Mouse (Mus musculus): Measurements from ENCODE around the gene Cacna2d1. TPM values are rescaled to one million over a fixed set of nuclear protein-coding genes. Genes with fewer than 3 reads are reported as not detected.
A peak's percentile ranks its signal among the peaks of the same experiment; 100 is the strongest.

The Cacna2d1 gene
- polyA plus RNA-seq, 1 experiment, result 25.7 TPM

DNA sequence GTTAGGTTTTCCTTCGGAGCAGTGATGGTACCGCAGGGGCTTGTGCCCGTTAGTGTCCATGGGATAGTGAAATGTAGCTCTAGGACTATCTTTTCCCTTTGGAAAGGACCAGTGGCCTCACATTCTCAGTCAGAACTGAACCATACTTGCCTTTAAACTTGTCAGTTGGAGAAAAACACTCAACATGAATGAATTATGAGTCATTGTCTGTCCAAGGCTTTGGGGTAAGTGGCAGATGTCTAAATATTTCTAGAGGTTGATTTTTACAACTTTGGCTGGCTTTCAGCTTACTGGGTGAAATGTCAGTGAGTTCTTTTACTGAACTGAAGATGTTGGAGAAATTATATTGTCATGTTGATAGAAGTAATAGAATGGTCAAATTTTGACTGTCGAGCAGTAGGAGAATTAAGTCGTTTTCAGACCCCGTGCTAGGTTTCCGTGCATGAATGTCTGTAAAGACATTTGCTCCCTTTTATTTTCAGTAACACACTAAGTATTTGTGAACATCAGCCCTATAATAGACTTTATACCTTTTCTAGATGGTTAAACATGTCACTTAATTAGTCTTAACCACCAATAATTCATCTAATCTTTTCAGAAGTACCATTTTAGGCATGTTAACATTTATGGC is 50.9 kb downstream of the Cacna2d1 start:
- 68% methylated on average over 7 of the region's 7 CpGs for WGBS
- Histone ChIP-seq H3K27ac (ENCODE audit: insufficient read depth, low read length) (no peak overlapping the region), H3K27me3 (ENCODE audit: control insufficient read depth, insufficient read depth, low read length) (no peaks in the 10 kb centered on the region), H3K4me3 (replicated peaks; ENCODE audit: insufficient read depth, low read depth, low read length) (no peak overlapping the region), H3K4me1 (ENCODE audit: control insufficient read depth, insufficient read depth, low read length) (peaks cover 16% of the 10 kb centered on the region)
- DNase-seq, result peak in 1 of 2 experiments; percentile 56
- TF ChIP-seq CTCF (IDR thresholded peaks at IDR 0.05; ENCODE audit: borderline replicate concordance, insufficient read depth, low read depth, low read length), result no peak
- TF ChIP-seq POLR2A (IDR thresholded peaks at IDR 0.05; ENCODE audit: borderline replicate concordance, insufficient read depth, low read length), result no peak

DNA sequence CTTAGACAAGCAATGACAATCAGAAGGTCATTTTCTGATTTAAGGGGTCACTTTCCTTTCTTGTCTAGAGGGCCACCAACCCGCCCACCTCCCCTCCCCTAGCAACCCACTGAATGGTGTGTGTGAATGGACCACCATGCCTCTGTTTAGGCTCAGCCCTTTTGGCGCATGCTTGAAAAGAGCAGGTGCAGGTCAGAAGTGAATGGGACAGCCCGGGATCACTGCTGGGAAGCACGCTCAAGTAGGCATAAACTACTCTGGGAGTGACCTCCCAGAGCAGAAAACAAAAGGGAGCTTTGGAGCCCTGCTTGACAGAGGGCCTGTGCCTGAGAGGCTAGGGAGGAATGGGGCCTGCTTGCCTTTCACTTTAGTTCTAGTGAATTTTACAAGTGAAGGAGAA is 51.4 kb downstream of the Cacna2d1 start:
- Histone ChIP-seq H3K27ac (ENCODE audit: insufficient read depth, low read length) (no peak overlapping the region), H3K27me3 (ENCODE audit: control insufficient read depth, insufficient read depth, low read length) (no peaks in the 10 kb centered on the region), H3K4me1 (ENCODE audit: control insufficient read depth, insufficient read depth, low read length) (peaks cover 16% of the 10 kb centered on the region), H3K4me3 (replicated peaks; ENCODE audit: insufficient read depth, low read depth, low read length) (no peak overlapping the region)
- DNase-seq, result no peak
- TF ChIP-seq CTCF (IDR thresholded peaks at IDR 0.05; ENCODE audit: borderline replicate concordance, insufficient read depth, low read depth, low read length), result no peak
- TF ChIP-seq POLR2A (IDR thresholded peaks at IDR 0.05; ENCODE audit: borderline replicate concordance, insufficient read depth, low read length), result no peak
- WGBS, result 39% methylated on average over 4 of the region's 4 CpGs

DNA sequence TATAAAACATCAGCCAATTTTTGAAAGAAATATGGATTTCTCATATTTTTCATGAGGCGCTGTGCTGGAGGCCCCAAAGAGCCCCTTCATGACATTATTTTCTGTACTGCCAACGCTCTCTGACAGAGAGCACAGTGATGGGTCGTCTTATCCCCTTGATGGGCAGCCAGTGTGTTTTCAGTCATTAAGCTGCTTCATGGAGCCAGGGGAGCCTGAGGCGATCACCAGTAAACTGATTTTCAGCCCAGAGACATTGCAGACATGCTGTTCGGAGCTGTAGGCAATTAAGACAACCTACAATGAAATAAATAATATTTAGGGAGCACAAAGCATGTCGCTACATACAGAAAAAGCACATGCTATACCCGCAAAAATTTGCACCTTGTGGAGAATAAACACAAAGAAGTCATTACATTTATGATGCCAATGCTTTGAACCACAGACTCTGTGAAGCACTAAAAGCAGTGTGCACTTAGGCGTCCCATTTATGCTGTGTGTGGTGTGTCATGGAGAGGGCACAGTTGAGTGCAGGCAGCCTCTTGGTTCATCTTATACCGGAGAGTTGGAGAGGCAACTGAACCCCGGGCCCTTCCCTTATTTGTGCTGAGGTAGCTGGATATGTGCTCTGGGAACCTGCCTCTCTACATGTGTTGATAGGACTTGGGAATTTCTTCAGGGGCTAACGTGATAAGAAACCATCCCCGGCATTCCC is 57.1 kb downstream of the Cacna2d1 start:
- no peak for TF ChIP-seq CTCF (IDR thresholded peaks at IDR 0.05; ENCODE audit: borderline replicate concordance, insufficient read depth, low read depth, low read length)
- TF ChIP-seq POLR2A (IDR thresholded peaks at IDR 0.05; ENCODE audit: borderline replicate concordance, insufficient read depth, low read length), result no peak
- H3K4me3 ChIP-seq (replicated peaks; ENCODE audit: insufficient read depth, low read depth, low read length), result no peak overlapping the region
- no peaks in the 10 kb centered on the region for H3K27me3 ChIP-seq (ENCODE audit: control insufficient read depth, insufficient read depth, low read length)
- H3K4me1 ChIP-seq (ENCODE audit: control insufficient read depth, insufficient read depth, low read length), result peaks cover 9% of the 10 kb centered on the region; the same call in 1 of the 2 replicates
- WGBS, result 74% methylated on average over 12 of the region's 12 CpGs
- no peak overlapping the region for H3K27ac ChIP-seq (ENCODE audit: insufficient read depth, low read length)
- DNase-seq, result no peak

DNA sequence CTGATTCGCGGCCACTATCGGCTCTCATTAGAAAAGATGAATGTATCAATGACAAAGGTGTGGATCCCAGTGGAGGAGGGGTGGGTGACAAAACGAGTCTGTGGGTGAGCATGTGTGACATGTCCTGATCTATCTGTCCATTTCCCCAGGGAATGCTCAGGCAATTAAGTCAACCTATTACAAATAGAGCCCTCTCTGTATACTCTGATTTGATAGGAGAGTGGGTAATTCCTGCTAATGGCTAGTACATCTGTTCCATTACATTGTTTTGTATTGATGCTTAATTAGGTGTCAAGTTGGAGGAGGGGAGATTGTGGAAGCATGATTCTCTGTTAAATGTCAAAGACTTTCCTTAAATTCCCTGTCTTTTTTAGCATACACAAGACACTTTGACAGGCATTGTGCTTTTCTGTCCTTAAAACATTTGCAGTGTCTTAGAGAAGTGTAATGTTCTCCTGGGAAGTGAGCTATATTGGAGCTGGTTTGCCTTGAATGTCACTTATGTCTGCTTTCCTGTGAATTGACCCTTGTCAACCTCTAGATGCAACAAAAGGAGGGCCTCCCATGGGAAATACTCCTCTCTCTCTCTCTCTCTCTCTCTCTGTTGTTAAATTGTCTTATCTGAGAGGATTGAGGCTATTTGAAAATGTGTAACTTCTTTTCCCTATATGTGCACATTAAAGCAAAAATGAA is 58.9 kb downstream of the Cacna2d1 start:
- WGBS, result 81% methylated on average over 4 of the region's 4 CpGs
- H3K4me3 ChIP-seq (replicated peaks; ENCODE audit: insufficient read depth, low read depth, low read length), result no peak overlapping the region
- peaks cover 14% of the 10 kb centered on the region for H3K4me1 ChIP-seq (ENCODE audit: control insufficient read depth, insufficient read depth, low read length)
- H3K27ac ChIP-seq (ENCODE audit: insufficient read depth, low read length), result no peak overlapping the region
- no peak for DNase-seq
- no peaks in the 10 kb centered on the region for H3K27me3 ChIP-seq (ENCODE audit: control insufficient read depth, insufficient read depth, low read length)
- TF ChIP-seq POLR2A (IDR thresholded peaks at IDR 0.05; ENCODE audit: borderline replicate concordance, insufficient read depth, low read length) (no peak), CTCF (IDR thresholded peaks at IDR 0.05; ENCODE audit: borderline replicate concordance, insufficient read depth, low read depth, low read length) (no peak)

DNA sequence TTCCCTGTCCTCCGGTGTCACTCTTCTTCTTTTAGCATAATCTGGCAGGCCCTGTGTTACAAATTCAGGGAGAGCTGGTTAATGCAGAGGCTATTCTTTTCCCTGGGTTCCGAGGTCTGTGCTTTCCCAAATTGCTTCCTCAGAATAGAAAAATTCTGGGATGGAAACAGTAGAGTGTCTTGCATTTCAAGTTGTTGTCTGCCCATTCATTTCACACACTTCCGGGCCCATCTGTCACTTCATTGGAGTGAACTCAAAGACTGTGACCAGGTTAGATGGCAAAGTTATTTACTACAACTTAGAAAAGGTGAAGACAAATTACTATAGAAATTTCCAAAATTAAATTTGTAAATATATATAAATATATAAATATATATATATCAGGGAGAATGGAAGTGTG is 62.7 kb downstream of the Cacna2d1 start:
- no peak for TF ChIP-seq POLR2A (IDR thresholded peaks at IDR 0.05; ENCODE audit: borderline replicate concordance, insufficient read depth, low read length)
- no peak for TF ChIP-seq CTCF (IDR thresholded peaks at IDR 0.05; ENCODE audit: borderline replicate concordance, insufficient read depth, low read depth, low read length)
- Histone ChIP-seq H3K4me1 (ENCODE audit: control insufficient read depth, insufficient read depth, low read length) (peaks cover 10% of the 10 kb centered on the region), H3K4me3 (replicated peaks; ENCODE audit: insufficient read depth, low read depth, low read length) (no peak overlapping the region), H3K27ac (ENCODE audit: insufficient read depth, low read length) (peak overlapping the region; percentile 93), H3K27me3 (ENCODE audit: control insufficient read depth, insufficient read depth, low read length) (no peaks in the 10 kb centered on the region)
- 18% methylated on average over 3 of the region's 3 CpGs for WGBS
- peak; percentile 36 to 69 for DNase-seq

DNA sequence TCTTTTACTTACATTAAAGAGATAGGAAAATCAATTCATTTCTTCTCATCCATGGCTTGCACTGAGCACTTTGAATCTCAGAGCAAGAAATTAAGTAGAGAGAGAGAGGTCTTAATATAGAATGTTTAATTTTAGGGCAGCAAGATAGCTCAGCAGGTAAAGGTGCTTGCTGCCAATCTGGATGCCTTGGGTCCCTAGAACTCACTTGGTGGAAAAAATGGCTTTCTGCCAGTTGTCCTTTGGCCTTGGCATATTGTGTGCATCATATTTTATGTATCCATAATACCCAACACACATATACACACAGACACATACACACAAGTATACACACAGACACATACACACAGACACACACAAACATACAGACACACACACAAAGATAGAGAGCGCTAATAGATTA is 63.3 kb downstream of the Cacna2d1 start:
- no peak overlapping the region for H3K27ac ChIP-seq (ENCODE audit: insufficient read depth, low read length)
- DNase-seq, result peak in 1 of 2 experiments; percentile 79
- peaks cover 10% of the 10 kb centered on the region for H3K4me1 ChIP-seq (ENCODE audit: control insufficient read depth, insufficient read depth, low read length)
- no peaks in the 10 kb centered on the region for H3K27me3 ChIP-seq (ENCODE audit: control insufficient read depth, insufficient read depth, low read length)
- TF ChIP-seq POLR2A (IDR thresholded peaks at IDR 0.05; ENCODE audit: borderline replicate concordance, insufficient read depth, low read length), result no peak
- TF ChIP-seq CTCF (IDR thresholded peaks at IDR 0.05; ENCODE audit: borderline replicate concordance, insufficient read depth, low read depth, low read length), result no peak
- H3K4me3 ChIP-seq (replicated peaks; ENCODE audit: insufficient read depth, low read depth, low read length), result no peak overlapping the region
- WGBS, result 96% methylated on average over 1 of the region's 1 CpGs

DNA sequence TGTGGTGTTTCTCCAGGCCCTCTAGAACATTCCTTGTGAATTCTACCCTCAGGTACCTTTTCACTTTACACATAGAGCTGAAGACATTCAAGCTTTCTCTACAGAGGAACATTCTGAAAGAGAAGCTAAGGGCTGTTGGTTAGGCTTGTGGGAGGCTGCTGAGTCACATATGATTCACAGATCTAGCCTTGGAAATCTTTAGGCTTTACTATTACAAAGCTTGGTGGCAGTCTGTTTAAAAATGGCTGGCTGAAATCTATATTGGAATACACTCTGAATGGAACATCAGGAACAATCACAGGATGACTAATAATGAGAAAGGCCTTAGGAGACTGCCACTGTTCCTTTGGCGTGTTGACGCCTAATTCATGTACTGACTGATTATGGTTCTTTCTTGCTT is 66.4 kb downstream of the Cacna2d1 start:
- 80% methylated on average over 2 of the region's 2 CpGs for WGBS
- no peak for TF ChIP-seq CTCF (IDR thresholded peaks at IDR 0.05; ENCODE audit: borderline replicate concordance, insufficient read depth, low read depth, low read length)
- no peak for TF ChIP-seq POLR2A (IDR thresholded peaks at IDR 0.05; ENCODE audit: borderline replicate concordance, insufficient read depth, low read length)
- peaks cover 19% of the 10 kb centered on the region for H3K4me1 ChIP-seq (ENCODE audit: control insufficient read depth, insufficient read depth, low read length)
- H3K4me3 ChIP-seq (replicated peaks; ENCODE audit: insufficient read depth, low read depth, low read length), result no peak overlapping the region
- no peaks in the 10 kb centered on the region for H3K27me3 ChIP-seq (ENCODE audit: control insufficient read depth, insufficient read depth, low read length)
- peak in 1 of 2 experiments; percentile 33 for DNase-seq
- no peak overlapping the region for H3K27ac ChIP-seq (ENCODE audit: insufficient read depth, low read length)
